Mouse (Mus musculus): ENCODE results near the gene Zfp879. TPM values are rescaled to one million over a fixed set of nuclear protein-coding genes. Genes with fewer than 3 reads are reported as not detected.

Zfp879 gene
- polyA plus RNA-seq, 1 experiment from 2014 or later, result 1.00 TPM

DNA sequence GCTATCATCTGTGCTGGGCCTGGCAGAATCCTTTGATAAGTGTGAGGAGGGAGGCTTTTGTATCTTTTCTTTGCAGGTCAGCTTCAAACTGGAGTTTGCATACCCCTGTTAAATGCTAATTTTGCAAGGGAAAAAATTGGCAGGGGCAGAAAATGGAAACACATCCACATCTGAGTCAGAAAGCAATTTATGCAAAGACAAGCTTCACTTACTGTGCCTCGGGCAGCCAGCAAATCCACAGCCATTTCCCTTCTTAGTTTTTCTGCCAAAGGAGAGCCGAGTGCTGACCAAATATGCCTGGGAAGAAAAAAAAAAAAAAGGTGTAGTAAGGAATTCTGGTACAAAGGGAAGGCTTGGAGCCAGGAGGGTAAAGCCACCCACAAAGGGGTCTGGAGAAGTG is 15.1 kb downstream of the Zfp879 start:
- Histone ChIP-seq H3K4me3 (ENCODE audit: low read depth, low read length) (peak overlapping the region; percentile 53; the same call in 1 of the 2 replicates), H3K27me3 (ENCODE audit: control insufficient read depth, insufficient read depth, low read length) (no peaks in the 10 kb centered on the region), H3K27ac (replicated peaks; ENCODE audit: low read depth, low read length) (no peak overlapping the region), H3K9me3 (replicated peaks; ENCODE audit: control insufficient read depth, low read length) (no peaks in the 10 kb centered on the region), H3K4me2 (ENCODE audit: low read depth, low read length) (peak overlapping the region; percentile 58), H3K36me3 (replicated peaks; ENCODE audit: control insufficient read depth, insufficient read depth, low read depth, low read length) (peaks cover 11% of the 10 kb centered on the region), H3K9ac (replicated peaks; ENCODE audit: low read length) (no peak overlapping the region; the same call in 1 of the 2 replicates), H3K4me1 (ENCODE audit: control insufficient read depth, insufficient read depth, low read length) (no peaks in the 10 kb centered on the region)
- no peak for ATAC-seq (replicated peaks; ENCODE audit: insufficient number of reproducible peaks, low FRiP score, low TSS enrichment, low read depth)
- WGBS, result 71% methylated on average over 2 of the region's 2 CpGs
- DNase-seq (ENCODE audit: low spot score), result no peak

DNA sequence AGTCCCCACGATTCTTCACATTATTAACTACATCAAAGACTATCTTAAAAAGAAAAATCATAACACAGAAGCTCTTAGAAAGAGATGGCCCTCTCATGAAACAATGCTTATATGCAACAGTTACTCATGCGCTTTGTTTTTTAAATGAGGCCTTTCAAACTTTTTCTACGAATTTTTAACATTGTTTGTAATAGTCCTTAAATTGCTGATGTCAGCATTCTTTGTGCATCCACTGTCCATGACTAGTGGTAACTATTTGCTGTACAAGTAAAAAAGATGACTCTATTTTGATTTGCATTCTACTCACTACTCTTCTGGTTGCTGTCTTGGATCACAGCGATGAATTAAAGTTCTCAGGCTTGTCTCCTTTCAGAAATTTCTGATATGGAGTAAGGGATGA is 27.1 kb downstream of the Zfp879 start:
- Histone ChIP-seq H3K4me2 (ENCODE audit: low read depth, low read length) (no peak overlapping the region), H3K9me3 (replicated peaks; ENCODE audit: control insufficient read depth, low read length) (peaks cover 14% of the 10 kb centered on the region), H3K27me3 (ENCODE audit: control insufficient read depth, insufficient read depth, low read length) (no peaks in the 10 kb centered on the region), H3K4me1 (ENCODE audit: control insufficient read depth, insufficient read depth, low read length) (no peaks in the 10 kb centered on the region), H3K9ac (replicated peaks; ENCODE audit: low read length) (no peak overlapping the region), H3K4me3 (ENCODE audit: low read depth, low read length) (no peak overlapping the region), H3K36me3 (replicated peaks; ENCODE audit: control insufficient read depth, insufficient read depth, low read depth, low read length) (peaks cover 48% of the 10 kb centered on the region), H3K27ac (replicated peaks; ENCODE audit: low read depth, low read length) (no peak overlapping the region)
- ATAC-seq (replicated peaks; ENCODE audit: insufficient number of reproducible peaks, low FRiP score, low TSS enrichment, low read depth) (no peak), DNase-seq (ENCODE audit: low spot score) (no peak)
- 97% methylated on average over 4 of the region's 4 CpGs for WGBS

DNA sequence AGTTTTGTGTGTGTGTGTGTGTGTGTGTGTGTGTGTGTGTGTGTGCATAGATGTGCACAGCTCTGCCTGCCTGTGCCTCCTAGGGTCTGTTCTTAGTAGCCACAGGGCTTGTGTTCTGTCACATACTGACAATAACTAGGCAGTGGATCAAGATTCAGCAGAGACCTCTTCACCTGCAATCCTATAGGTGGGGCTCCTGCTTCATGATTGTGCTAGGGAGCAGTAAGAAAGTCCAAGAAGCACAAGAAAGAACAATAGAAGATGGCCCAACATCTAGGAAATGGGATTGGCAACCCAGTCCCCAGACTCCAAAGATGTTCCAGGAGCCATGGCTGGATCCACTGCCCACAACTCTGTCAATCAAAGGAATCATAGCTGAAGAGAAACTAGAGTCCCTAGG is 42.5 kb downstream of the Zfp879 start:
- Histone ChIP-seq H3K4me1 (ENCODE audit: control insufficient read depth, insufficient read depth, low read length) (no peaks in the 10 kb centered on the region), H3K9ac (replicated peaks; ENCODE audit: low read length) (no peak overlapping the region), H3K4me2 (ENCODE audit: low read depth, low read length) (no peak overlapping the region), H3K27me3 (ENCODE audit: control insufficient read depth, insufficient read depth, low read length) (no peaks in the 10 kb centered on the region), H3K27ac (replicated peaks; ENCODE audit: low read depth, low read length) (no peak overlapping the region), H3K36me3 (replicated peaks; ENCODE audit: control insufficient read depth, insufficient read depth, low read depth, low read length) (no peaks in the 10 kb centered on the region), H3K4me3 (ENCODE audit: low read depth, low read length) (no peak overlapping the region), H3K9me3 (replicated peaks; ENCODE audit: control insufficient read depth, low read length) (no peaks in the 10 kb centered on the region)
- no peak for DNase-seq (ENCODE audit: low spot score)
- ATAC-seq (replicated peaks; ENCODE audit: insufficient number of reproducible peaks, low FRiP score, low TSS enrichment, low read depth), result no peak

DNA sequence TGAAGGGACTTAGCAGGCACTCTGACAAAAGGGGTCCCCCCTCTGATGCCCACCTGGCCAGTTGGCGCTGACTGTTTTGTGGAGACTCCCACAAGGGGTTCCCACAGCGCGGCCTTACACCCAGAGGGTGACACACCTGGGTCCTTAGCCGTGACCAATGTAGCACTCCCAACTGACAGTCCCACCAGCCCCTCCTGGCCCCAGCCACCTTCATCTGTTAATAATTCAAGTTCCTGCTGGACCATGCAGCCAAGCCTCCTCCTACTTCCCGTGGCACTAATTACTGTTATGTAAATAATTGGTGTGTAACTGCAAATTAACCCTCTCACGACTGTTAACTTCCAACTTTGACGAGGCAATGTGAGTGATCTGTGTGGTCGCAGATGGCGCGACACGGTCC is 43.7 kb downstream of the Zfp879 start:
- Histone ChIP-seq H3K36me3 (replicated peaks; ENCODE audit: control insufficient read depth, insufficient read depth, low read depth, low read length) (no peaks in the 10 kb centered on the region), H3K4me3 (ENCODE audit: low read depth, low read length) (no peak overlapping the region), H3K27me3 (ENCODE audit: control insufficient read depth, insufficient read depth, low read length) (no peaks in the 10 kb centered on the region), H3K9me3 (replicated peaks; ENCODE audit: control insufficient read depth, low read length) (no peaks in the 10 kb centered on the region), H3K9ac (replicated peaks; ENCODE audit: low read length) (no peak overlapping the region), H3K4me1 (ENCODE audit: control insufficient read depth, insufficient read depth, low read length) (no peaks in the 10 kb centered on the region), H3K27ac (replicated peaks; ENCODE audit: low read depth, low read length) (no peak overlapping the region), H3K4me2 (ENCODE audit: low read depth, low read length) (no peak overlapping the region)
- ATAC-seq (replicated peaks; ENCODE audit: insufficient number of reproducible peaks, low FRiP score, low TSS enrichment, low read depth), result no peak
- DNase-seq (ENCODE audit: low spot score), result no peak
- 64% methylated on average over 11 of the region's 11 CpGs for WGBS

Other genes with a start within 250 kb of the Zfp879 start
- 2.2 and 2.5 TPM in 2 replicates for gene Adamts2, start 239.5 kb downstream of the Zfp879 start, polyA plus RNA-seq (2014; fragmentation: Nextera tagmentation; extraction: Ambion mirVana)
- 51.4 and 56.1 TPM in 2 replicates for gene Zfp354c, start 13.8 kb downstream of the Zfp879 start, polyA plus RNA-seq (2014; fragmentation: Nextera tagmentation; extraction: Ambion mirVana)
- gene Grm6, start 9.1 kb upstream of the Zfp879 start, polyA plus RNA-seq (2014; fragmentation: Nextera tagmentation; extraction: Ambion mirVana), result not detected in 2 replicates
- 17.6 and 21.6 TPM in 2 replicates for gene Zfp454, start 46.1 kb upstream of the Zfp879 start, polyA plus RNA-seq (2014; fragmentation: Nextera tagmentation; extraction: Ambion mirVana)
- 24.5 and 27.1 TPM in 2 replicates for gene Zfp2, start 74.6 kb upstream of the Zfp879 start, polyA plus RNA-seq (2014; fragmentation: Nextera tagmentation; extraction: Ambion mirVana)
- gene Zfp354b, start 90.1 kb upstream of the Zfp879 start, polyA plus RNA-seq (2014; fragmentation: Nextera tagmentation; extraction: Ambion mirVana), result 1.7 and 2.1 TPM in 2 replicates
- not detected in 2 replicates for gene 4933414I15Rik, start 102.2 kb upstream of the Zfp879 start, polyA plus RNA-seq (2014; fragmentation: Nextera tagmentation; extraction: Ambion mirVana)
- gene Prop1, start 112.2 kb upstream of the Zfp879 start, polyA plus RNA-seq (2014; fragmentation: Nextera tagmentation; extraction: Ambion mirVana), result 0.25 and 0.79 TPM in 2 replicates
- gene Olfr1378, start 125.0 kb upstream of the Zfp879 start, polyA plus RNA-seq (2014; fragmentation: Nextera tagmentation; extraction: Ambion mirVana), result not detected in 2 replicates
- not detected in 2 replicates for gene Olfr1377, start 140.4 kb upstream of the Zfp879 start, polyA plus RNA-seq (2014; fragmentation: Nextera tagmentation; extraction: Ambion mirVana)
- not detected in 2 replicates for gene Olfr51, start 162.0 kb upstream of the Zfp879 start, polyA plus RNA-seq (2014; fragmentation: Nextera tagmentation; extraction: Ambion mirVana)
- gene Olfr54, start 172.7 kb upstream of the Zfp879 start, polyA plus RNA-seq (2014; fragmentation: Nextera tagmentation; extraction: Ambion mirVana), result 0.15 TPM in 1 of 2 replicates, not detected in the other
- not detected in 2 replicates for gene Olfr1375, start 206.6 kb upstream of the Zfp879 start, polyA plus RNA-seq (2014; fragmentation: Nextera tagmentation; extraction: Ambion mirVana)
- 8.6 and 11.4 TPM in 2 replicates for gene Zfp354a, start 217.7 kb upstream of the Zfp879 start, polyA plus RNA-seq (2014; fragmentation: Nextera tagmentation; extraction: Ambion mirVana)

All from embryonic facial prominence, embryonic 11.5 days (tissue).